In genomic region chr12:84831141-84831540, GRCm38 (mm10) we compare ENCODE assay signal across 30 mouse cellular contexts. TPM values are rescaled to one million over a fixed set of nuclear protein-coding genes. Genes with fewer than 3 reads are reported as not detected.
"Had no signal": no experiment of that assay in that cellular context is flagged by ENCODE, and none has a peak within 500 bp of the region (broad histone marks: within the 10 kb centered on the region; RNA-seq: fewer than 3 reads in every experiment).

No protein-coding gene starts in this region.

- H3K4me2 ChIP-seq: limb, embryonic 12.5 days; limb, embryonic 13.5 days; limb, embryonic 15.5 days; liver, embryonic 11.5 days; liver, embryonic 12.5 days; liver, embryonic 13.5 days; liver, embryonic 15.5 days; lung, embryonic 14.5 days; lung, embryonic 15.5 days; midbrain, embryonic 12.5 days; midbrain, embryonic 13.5 days; midbrain, embryonic 15.5 days; neural tube, embryonic 12.5 days had no signal

- H3K27ac ChIP-seq: limb, embryonic 10.5 days; limb, embryonic 12.5 days; limb, embryonic 13.5 days; limb, embryonic 15.5 days; liver, embryonic 12.5 days; liver, embryonic 13.5 days; liver, embryonic 14.5 days; liver, embryonic 15.5 days; lung, embryonic 15.5 days; macrophage; midbrain, embryonic 10.5 days; midbrain, embryonic 12.5 days; midbrain, embryonic 13.5 days; midbrain, embryonic 15.5 days; neural tube, embryonic 12.5 days had no signal

- H3K9ac ChIP-seq: limb, embryonic 12.5 days; limb, embryonic 13.5 days; limb, embryonic 15.5 days; liver, embryonic 12.5 days; liver, embryonic 13.5 days; liver, embryonic 14.5 days; liver, embryonic 15.5 days; liver, postnatal 0 days; lung, embryonic 14.5 days; lung, embryonic 15.5 days; midbrain, embryonic 12.5 days; midbrain, embryonic 13.5 days; midbrain, embryonic 15.5 days; neural tube, embryonic 12.5 days had no signal

- DNase-seq: liver; liver, embryonic 13.5 days; liver, postnatal 0 days; lung, adult 18-20 months; lung, adult 2 months; lung, embryonic 14.5 days; lung, postnatal 14 days; lung, postnatal 36 days; midbrain, embryonic 14.5 days had no signal

- H3K27me3 ChIP-seq: lung, embryonic 15.5 days; midbrain, embryonic 12.5 days; midbrain, embryonic 13.5 days; midbrain, embryonic 15.5 days; neural tube, embryonic 12.5 days had no signal

- H3K4me1 ChIP-seq: liver, embryonic 12.5 days; liver, embryonic 13.5 days; liver, embryonic 15.5 days; midbrain, embryonic 10.5 days; midbrain, embryonic 12.5 days; midbrain, embryonic 13.5 days; midbrain, embryonic 15.5 days; neural tube, embryonic 12.5 days had no signal

- H3K36me3 ChIP-seq: limb, embryonic 10.5 days; limb, embryonic 12.5 days; limb, embryonic 13.5 days; limb, embryonic 15.5 days; liver, embryonic 12.5 days; liver, embryonic 13.5 days; liver, embryonic 15.5 days; lung, embryonic 15.5 days; midbrain, embryonic 10.5 days; midbrain, embryonic 12.5 days; midbrain, embryonic 13.5 days; midbrain, embryonic 15.5 days; neural tube, embryonic 12.5 days had no signal

- H3K4me3 ChIP-seq: limb, embryonic 10.5 days; limb, embryonic 12.5 days; limb, embryonic 13.5 days; limb, embryonic 15.5 days; liver, embryonic 12.5 days; liver, embryonic 13.5 days; liver, embryonic 15.5 days; lung, embryonic 15.5 days; megakaryocyte, embryonic 14.5 days; midbrain, embryonic 10.5 days; midbrain, embryonic 12.5 days; midbrain, embryonic 13.5 days; midbrain, embryonic 15.5 days; myocyte; neural tube, embryonic 12.5 days had no signal

- H3K9me3 ChIP-seq: limb, embryonic 10.5 days; limb, embryonic 12.5 days; limb, embryonic 13.5 days; limb, embryonic 15.5 days; liver, embryonic 12.5 days; liver, embryonic 13.5 days; liver, embryonic 15.5 days; lung, embryonic 15.5 days; megakaryocyte, embryonic 14.5 days; midbrain, embryonic 10.5 days; midbrain, embryonic 12.5 days; midbrain, embryonic 13.5 days; midbrain, embryonic 15.5 days; neural tube, embryonic 12.5 days had no signal

- ATAC-seq: liver, embryonic 12.5 days; liver, postnatal 0 days; lung, postnatal 0 days; midbrain, embryonic 13.5 days; midbrain, embryonic 15.5 days; midbrain, embryonic 16.5 days had no signal

RNA-seq across cellular contexts. Expression of gene Ltbp2, which starts 45.2 kb away (rescaled TPM):
- total RNA-seq: megakaryocyte-erythroid progenitor cell, adult 5-6 weeks; monocyte, adult 5-6 weeks had no signal
